Mouse (Mus musculus) hindbrain, embryonic 11.5 days (tissue): ENCODE measurements around the gene Cdc42bpa. TPM values are rescaled to one million over a fixed set of nuclear protein-coding genes. Genes with fewer than 3 reads are reported as not detected.

Source experiments
- polyA plus RNA-seq: library from polyadenylated mRNA; unstranded; fragments of >200 nt; fragmentation: Nextera tagmentation; extraction: Ambion mirVana; gene quantifications from 2 replicates; pipeline ENCODE4 v1.2.1, GENCODE M21; 2014

Gene Cdc42bpa
- polyA plus RNA-seq, 1 experiment from 2014 or later: 21.8 TPM

Other genes with a start within 250 kb of the Cdc42bpa start
- gene Kif28, start 215.2 kb upstream of the Cdc42bpa start, polyA plus RNA-seq: not detected in 2 replicates
- gene Gm10518, start 157.1 kb upstream of the Cdc42bpa start, polyA plus RNA-seq: 0.40 TPM in 1 of 2 replicates, not detected in the other
- gene Ahctf1, start 156.8 kb upstream of the Cdc42bpa start, polyA plus RNA-seq: 31.1 and 40.2 TPM in 2 replicates
- gene Coq8a, start 239.1 kb downstream of the Cdc42bpa start, polyA plus RNA-seq: 1.7 and 2.3 TPM in 2 replicates